Mouse (Mus musculus): ENCODE measurements around the gene Clic4. TPM values are rescaled to one million over a fixed set of nuclear protein-coding genes. Genes with fewer than 3 reads are reported as not detected.

Clic4 gene
- polyA plus RNA-seq, 1 experiment from 2014 or later = 66.9 TPM

DNA sequence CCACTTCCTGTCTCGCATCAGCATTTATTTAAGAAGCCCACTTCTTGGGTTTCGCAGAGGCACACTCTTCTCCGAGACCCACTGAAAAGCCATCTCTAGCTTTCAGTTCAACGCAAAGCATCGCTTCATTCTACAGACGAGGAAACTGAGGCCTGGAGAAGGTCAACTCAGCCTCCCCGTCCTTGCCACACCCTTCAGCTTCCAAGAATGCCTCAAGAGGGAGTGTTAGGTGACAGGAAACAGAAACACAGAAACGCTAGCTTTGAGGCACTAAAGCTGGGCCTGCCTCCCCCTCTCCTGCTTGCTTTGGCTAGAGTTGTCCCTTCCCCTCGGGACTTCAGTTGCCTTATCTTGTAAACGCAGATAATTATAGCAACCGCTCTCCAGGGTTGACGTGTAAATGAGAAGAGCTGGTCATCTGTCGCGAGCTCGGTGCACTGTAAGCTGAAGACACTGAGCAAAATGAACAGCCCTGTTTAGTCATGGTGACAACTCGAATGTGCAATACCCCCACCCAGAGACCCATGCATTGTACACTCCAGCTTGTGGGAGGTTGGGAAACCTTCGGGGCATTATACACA, 40.6 kb upstream of the Clic4 start:
- Histone ChIP-seq H3K27me3 (replicated peaks; ENCODE audit: control insufficient read depth, insufficient read depth, low read length) (no peaks in the 10 kb centered on the region), H3K27ac (ENCODE audit: low read depth, low read length) (peak overlapping the region; percentile 60), H3K4me2 (replicated peaks; ENCODE audit: low read depth) (peak overlapping the region; percentile 32), H3K9me3 (ENCODE audit: control insufficient read depth) (0 out of 2 replicates have a peak, but pooled peaks cover 5% of the 10 kb centered on the region), H3K36me3 (ENCODE audit: control insufficient read depth, insufficient read depth) (peaks cover 22% of the 10 kb centered on the region), H3K4me3 (ENCODE audit: low read depth, low read length) (no peak overlapping the region), H3K9ac (ENCODE audit: low read depth, low read length) (no peak overlapping the region), H3K4me1 (replicated peaks; ENCODE audit: control insufficient read depth, insufficient read depth, low read length) (peaks cover 7% of the 10 kb centered on the region; the same call in 1 of the 2 replicates)
- ATAC-seq = no peak; the same call in none of the 2 replicates
- TF ChIP-seq CTCF (IDR thresholded peaks at IDR 0.05; ENCODE audit: low read depth) = no peak
- 31% methylated on average over 17 of the region's 17 CpGs for WGBS

DNA sequence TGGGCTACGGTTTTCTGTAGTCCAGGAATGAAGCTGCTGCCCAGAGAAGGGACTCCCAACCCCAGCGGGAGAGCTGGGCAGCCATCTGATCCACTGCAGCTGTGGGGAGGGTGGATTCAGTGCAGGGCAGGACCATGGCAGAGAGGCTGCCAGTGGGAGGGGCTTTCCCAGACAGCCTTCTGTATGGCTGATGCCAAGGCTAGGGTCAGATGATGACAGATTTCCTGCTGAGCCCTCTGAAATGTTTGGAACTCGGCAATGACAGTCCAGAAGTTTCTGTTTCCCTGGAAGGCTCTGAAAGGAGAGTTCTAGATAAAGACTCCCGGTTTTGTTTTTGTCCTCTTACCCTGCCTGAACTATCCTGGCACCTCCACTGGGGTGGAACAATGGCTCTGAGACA, 40.1 kb upstream of the Clic4 start:
- H3K4me3 ChIP-seq (ENCODE audit: low read depth, low read length) = no peak overlapping the region
- no peak for ATAC-seq
- H3K9ac ChIP-seq (ENCODE audit: low read depth, low read length) = no peak overlapping the region
- no peak for TF ChIP-seq CTCF (IDR thresholded peaks at IDR 0.05; ENCODE audit: low read depth)
- H3K4me1 ChIP-seq (replicated peaks; ENCODE audit: control insufficient read depth, insufficient read depth, low read length) = peaks cover 7% of the 10 kb centered on the region; the same call in 1 of the 2 replicates
- 52% methylated on average over 4 of the region's 4 CpGs for WGBS
- peak overlapping the region; percentile 60 for H3K27ac ChIP-seq (ENCODE audit: low read depth, low read length)
- H3K4me2 ChIP-seq (replicated peaks; ENCODE audit: low read depth) = peak overlapping the region; percentile 32; the same call in 1 of the 2 replicates
- H3K27me3 ChIP-seq (replicated peaks; ENCODE audit: control insufficient read depth, insufficient read depth, low read length) = no peaks in the 10 kb centered on the region
- H3K9me3 ChIP-seq (ENCODE audit: control insufficient read depth) = 0 out of 2 replicates have a peak, but pooled peaks cover 5% of the 10 kb centered on the region
- peaks cover 22% of the 10 kb centered on the region for H3K36me3 ChIP-seq (ENCODE audit: control insufficient read depth, insufficient read depth)

DNA sequence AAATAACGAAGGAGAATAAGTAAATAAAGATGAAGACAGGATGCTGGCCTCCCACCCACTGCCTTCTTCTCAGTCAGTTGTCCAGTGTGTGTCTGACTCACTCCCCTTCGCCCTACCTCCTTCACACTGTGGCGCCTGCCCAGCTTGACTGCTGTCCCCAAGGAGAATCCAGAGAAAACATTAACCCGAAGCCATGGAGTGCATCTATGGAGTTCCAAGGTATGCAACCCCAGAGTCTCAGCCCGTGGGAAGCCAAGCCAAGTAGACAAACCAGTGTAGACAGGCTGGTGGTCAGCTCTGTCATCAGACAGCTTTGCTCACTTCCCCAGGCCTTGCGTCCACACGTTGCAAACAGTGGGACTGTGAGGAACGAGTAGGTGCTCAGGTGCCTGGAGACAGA, 37.8 kb upstream of the Clic4 start:
- Histone ChIP-seq H3K4me2 (replicated peaks; ENCODE audit: low read depth) (no peak overlapping the region), H3K4me1 (replicated peaks; ENCODE audit: control insufficient read depth, insufficient read depth, low read length) (peaks cover 7% of the 10 kb centered on the region; the same call in 1 of the 2 replicates), H3K36me3 (ENCODE audit: control insufficient read depth, insufficient read depth) (peaks cover 6% of the 10 kb centered on the region; the same call in 1 of the 2 replicates), H3K27me3 (replicated peaks; ENCODE audit: control insufficient read depth, insufficient read depth, low read length) (no peaks in the 10 kb centered on the region), H3K9me3 (ENCODE audit: control insufficient read depth) (0 out of 2 replicates have a peak, but pooled peaks cover 4% of the 10 kb centered on the region), H3K9ac (ENCODE audit: low read depth, low read length) (no peak overlapping the region), H3K27ac (ENCODE audit: low read depth, low read length) (no peak overlapping the region), H3K4me3 (ENCODE audit: low read depth, low read length) (no peak overlapping the region)
- WGBS = 75% methylated on average over 8 of the region's 8 CpGs
- TF ChIP-seq CTCF (IDR thresholded peaks at IDR 0.05; ENCODE audit: low read depth) = no peak
- no peak for ATAC-seq

DNA sequence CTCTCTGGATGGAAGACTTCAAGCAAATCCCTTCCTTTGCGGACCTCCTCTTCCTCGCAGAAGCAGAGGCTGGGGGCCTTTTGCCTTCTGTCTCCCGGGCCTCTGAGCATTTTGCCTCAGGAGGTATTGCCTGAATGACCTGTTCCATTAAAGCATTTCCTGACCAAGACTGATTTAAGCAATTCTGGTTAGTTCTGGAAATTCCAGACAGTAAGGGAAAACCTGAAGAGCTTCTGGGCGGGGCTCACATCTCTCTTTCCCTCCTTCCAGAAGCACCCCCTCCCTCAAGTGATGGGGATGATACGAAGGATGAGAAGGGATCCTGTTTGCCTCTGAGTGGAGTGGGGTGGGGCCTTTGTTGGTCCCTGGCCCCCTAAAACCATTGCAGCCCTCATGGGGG, 37.1 kb upstream of the Clic4 start:
- Histone ChIP-seq H3K4me3 (ENCODE audit: low read depth, low read length) (no peak overlapping the region), H3K4me1 (replicated peaks; ENCODE audit: control insufficient read depth, insufficient read depth, low read length) (peaks cover 7% of the 10 kb centered on the region; the same call in 1 of the 2 replicates), H3K9me3 (ENCODE audit: control insufficient read depth) (no peaks in the 10 kb centered on the region), H3K27me3 (replicated peaks; ENCODE audit: control insufficient read depth, insufficient read depth, low read length) (no peaks in the 10 kb centered on the region), H3K4me2 (replicated peaks; ENCODE audit: low read depth) (no peak overlapping the region), H3K9ac (ENCODE audit: low read depth, low read length) (no peak overlapping the region), H3K36me3 (ENCODE audit: control insufficient read depth, insufficient read depth) (no peaks in the 10 kb centered on the region), H3K27ac (ENCODE audit: low read depth, low read length) (no peak overlapping the region)
- ATAC-seq = no peak
- TF ChIP-seq CTCF (IDR thresholded peaks at IDR 0.05; ENCODE audit: low read depth) = no peak
- 58% methylated on average over 5 of the region's 5 CpGs for WGBS

DNA sequence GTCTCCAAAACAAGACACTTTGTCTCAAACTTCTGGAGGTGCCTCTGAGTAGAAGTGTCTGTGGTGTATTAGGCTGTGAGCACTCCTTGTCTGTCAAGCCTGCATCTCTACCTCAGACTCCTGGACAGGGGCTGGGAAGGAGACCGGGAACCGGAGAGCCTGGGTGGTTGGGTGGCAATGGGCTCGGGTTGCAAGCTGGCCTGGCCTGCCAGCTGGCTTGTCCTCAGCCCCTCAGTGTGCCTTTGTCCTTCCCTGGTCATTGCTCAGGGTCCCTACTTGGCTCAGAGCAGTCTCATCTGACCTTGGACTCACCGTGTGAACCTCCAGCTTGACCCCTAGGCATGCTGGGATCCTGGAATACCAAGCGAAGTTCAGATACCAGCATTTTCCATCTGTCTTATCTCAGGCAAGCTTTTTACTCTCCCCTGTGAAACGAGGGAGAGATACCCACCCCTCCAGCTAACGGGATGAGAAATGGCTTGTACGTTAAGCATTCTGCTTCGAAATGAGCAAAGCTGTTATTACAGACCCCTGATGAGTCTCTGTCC, 36.6 kb upstream of the Clic4 start:
- H3K4me2 ChIP-seq (replicated peaks; ENCODE audit: low read depth) = no peak overlapping the region
- 62% methylated on average over 9 of the region's 9 CpGs for WGBS
- H3K9ac ChIP-seq (ENCODE audit: low read depth, low read length) = no peak overlapping the region
- no peak overlapping the region for H3K27ac ChIP-seq (ENCODE audit: low read depth, low read length)
- ATAC-seq = no peak
- no peaks in the 10 kb centered on the region for H3K36me3 ChIP-seq (ENCODE audit: control insufficient read depth, insufficient read depth)
- no peaks in the 10 kb centered on the region for H3K27me3 ChIP-seq (replicated peaks; ENCODE audit: control insufficient read depth, insufficient read depth, low read length)
- TF ChIP-seq CTCF (IDR thresholded peaks at IDR 0.05; ENCODE audit: low read depth) = no peak
- H3K4me3 ChIP-seq (ENCODE audit: low read depth, low read length) = no peak overlapping the region
- H3K9me3 ChIP-seq (ENCODE audit: control insufficient read depth) = no peaks in the 10 kb centered on the region
- peaks cover 6% of the 10 kb centered on the region; the same call in 1 of the 2 replicates for H3K4me1 ChIP-seq (replicated peaks; ENCODE audit: control insufficient read depth, insufficient read depth, low read length)

DNA sequence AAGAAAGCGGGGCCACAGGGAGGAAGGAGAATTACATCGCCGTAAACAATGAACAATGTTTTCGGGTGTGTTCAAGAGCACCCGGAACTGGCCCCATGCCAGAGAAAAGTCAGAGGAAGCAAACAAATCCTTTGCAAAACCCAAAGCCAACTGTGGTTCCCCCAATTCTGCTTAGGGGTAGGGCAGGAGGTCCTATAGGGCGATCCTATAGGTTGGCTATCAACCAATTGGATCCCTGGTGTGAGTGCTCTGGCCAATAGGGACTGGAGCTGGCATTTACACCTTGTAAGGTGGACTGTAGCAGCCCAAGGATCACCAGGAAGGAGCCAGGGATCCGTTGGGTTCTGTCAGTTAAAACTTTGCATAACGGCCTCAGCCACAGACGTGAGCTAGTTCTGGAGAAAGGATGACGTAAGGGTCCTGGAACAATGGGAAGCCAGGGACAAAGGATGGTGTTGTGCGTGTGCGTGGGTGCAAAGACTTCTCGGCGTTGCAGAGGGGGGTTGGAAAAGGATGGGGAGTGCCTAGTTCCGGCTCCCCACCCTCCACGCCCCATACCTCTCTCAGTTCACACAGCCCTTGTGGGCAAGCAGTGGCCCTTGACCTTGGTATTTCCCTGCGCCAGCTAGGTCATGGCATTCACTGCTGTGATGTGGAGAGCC, 34.5 kb upstream of the Clic4 start:
- no peaks in the 10 kb centered on the region for H3K27me3 ChIP-seq (replicated peaks; ENCODE audit: control insufficient read depth, insufficient read depth, low read length)
- 54% methylated on average over 17 of the region's 17 CpGs for WGBS
- no peaks in the 10 kb centered on the region for H3K9me3 ChIP-seq (ENCODE audit: control insufficient read depth)
- no peaks in the 10 kb centered on the region for H3K36me3 ChIP-seq (ENCODE audit: control insufficient read depth, insufficient read depth)
- no peak overlapping the region for H3K4me3 ChIP-seq (ENCODE audit: low read depth, low read length)
- H3K4me2 ChIP-seq (replicated peaks; ENCODE audit: low read depth) = no peak overlapping the region
- H3K4me1 ChIP-seq (replicated peaks; ENCODE audit: control insufficient read depth, insufficient read depth, low read length) = no peaks in the 10 kb centered on the region
- no peak overlapping the region for H3K9ac ChIP-seq (ENCODE audit: low read depth, low read length)
- H3K27ac ChIP-seq (ENCODE audit: low read depth, low read length) = no peak overlapping the region
- peak; percentile 49; the same call in 1 of the 2 replicates for ATAC-seq
- no peak for TF ChIP-seq CTCF (IDR thresholded peaks at IDR 0.05; ENCODE audit: low read depth)
